Mouse (Mus musculus) Patski (cell line): ENCODE measurements at regions not wholly inside any gene's neighbourhood (a gene's known extent, or its start where the extent isn't known, plus 50 kb on each side); places are given as distances from the start of the nearest gene placed in this dataset.
A peak's percentile ranks its signal among the peaks of the same experiment; 100 is the strongest.

Experiments used
- ATAC-seq: fragments of 100-300 bp; one replicate; pipeline ENCODE4 v1.8.0; 2021
- CTCF ChIA-PET: fragments of 350-600 bp; sonication (Branson Sonifier 250); formaldehyde crosslinking; loops from one replicate; lab custom pipeline; 2022; ENCODE audit warnings: inconsistent platforms; lab: Charles Lee
- POLR2A ChIA-PET: fragments of 350-600 bp; sonication (Branson Sonifier 250); formaldehyde crosslinking; loops from one replicate; lab custom pipeline; 2022; ENCODE audit warnings: antibody characterized with exemption, inconsistent platforms; lab: Charles Lee
- DNase-seq: peaks from one replicate; pipeline ENCODE4 v3.0.0-alpha.2; 2011; ENCODE audit warnings: low read depth, low spot score
- H3K27me3 ChIP-seq: fragments of 371-371 bp; one replicate; pipeline ENCODE4 v1.5.1; 2021
- CTCF ChIP-seq: fragments of 100-300 bp; IDR thresholded peaks from one replicate; pipeline ENCODE4 v1.5.1; 2021
- in situ Hi-C: fragments of 300-500 bp; cut with MboI; formaldehyde crosslinking; loops from 3 replicates; pipeline ENCODE4 v1.11.1; 2018; ENCODE audit warnings: low pct_unique_long_range_greater_than_20kb, mixed read lengths

DNA sequence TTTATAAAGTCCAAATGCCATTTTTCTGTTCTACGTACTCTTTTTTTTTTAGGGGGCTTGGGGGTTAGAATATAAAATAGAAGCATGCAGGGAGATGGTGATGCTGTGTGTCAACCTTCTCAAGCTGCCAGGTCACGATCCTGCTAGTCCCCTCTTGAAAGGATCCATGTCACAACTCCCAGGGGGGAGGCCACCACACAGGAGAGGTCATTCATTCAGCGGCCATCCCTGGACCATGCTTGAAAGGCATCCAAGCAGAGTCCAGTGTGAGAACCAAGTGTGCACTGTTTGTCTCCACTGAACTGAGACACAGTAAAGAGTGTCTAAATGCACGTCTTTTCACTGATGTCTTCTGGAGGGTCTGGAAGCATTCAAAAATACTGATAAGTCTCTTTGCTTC is 119.8 kb upstream of the N6amt1 start:
- CTCF ChIA-PET, result interaction anchor here (1.2 kb wide), 1 partner anchor 9 kb away, joined by 3 read pairs; no protein-coding TSS in a partner anchor
- DNase-seq (no peak), ATAC-seq (no peak)
- TF ChIP-seq CTCF, result no peak
- in situ Hi-C loops, result no loop called here
- POLR2A ChIA-PET, result no interaction called here
- no peaks in the 10 kb centered on the region for H3K27me3 ChIP-seq

GRCm38 (mm10) chr16:87225595-87225994 is 128.4 kb upstream of the N6amt1 start:
- DNase-seq (no peak), ATAC-seq (no peak)
- no peak for TF ChIP-seq CTCF
- in situ Hi-C loops, result no loop called here
- H3K27me3 ChIP-seq, result no peaks in the 10 kb centered on the region
- ChIA-PET CTCF (no interaction called here), POLR2A (no interaction called here)

DNA sequence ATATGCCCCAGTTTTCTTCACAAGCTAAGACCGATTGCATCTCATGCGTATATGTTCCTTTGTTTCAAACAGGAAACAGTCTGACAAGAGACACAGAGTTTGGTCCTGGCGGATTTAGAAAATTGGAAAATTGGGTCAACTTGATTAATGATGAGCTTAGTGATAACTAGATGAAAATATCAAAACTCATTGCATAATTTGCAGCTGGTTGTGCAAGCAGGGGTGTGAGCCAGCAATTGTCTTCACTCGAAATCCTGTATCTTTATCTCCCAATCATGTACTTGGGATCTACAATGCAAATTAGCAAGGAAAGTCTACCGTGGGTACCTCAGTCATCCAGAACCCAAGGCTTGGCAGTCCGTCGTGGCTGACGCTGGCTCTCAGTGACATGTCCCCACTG is 128.9 kb upstream of the N6amt1 start:
- in situ Hi-C loops, result no loop called here
- DNase-seq (no peak), ATAC-seq (no peak)
- POLR2A ChIA-PET, result no interaction called here
- no peak for TF ChIP-seq CTCF
- CTCF ChIA-PET, result no interaction called here
- no peaks in the 10 kb centered on the region for H3K27me3 ChIP-seq

- in situ Hi-C loops, result no loop called here
- no peak for TF ChIP-seq CTCF
- no peaks in the 10 kb centered on the region for H3K27me3 ChIP-seq
- CTCF ChIA-PET, result no interaction called here
- ATAC-seq, result no peak
- no peak for DNase-seq
- POLR2A ChIA-PET, result no interaction called here
Measured at GRCm38 (mm10) chr16:87224024-87224423, 130.0 kb upstream of the N6amt1 start.

DNA sequence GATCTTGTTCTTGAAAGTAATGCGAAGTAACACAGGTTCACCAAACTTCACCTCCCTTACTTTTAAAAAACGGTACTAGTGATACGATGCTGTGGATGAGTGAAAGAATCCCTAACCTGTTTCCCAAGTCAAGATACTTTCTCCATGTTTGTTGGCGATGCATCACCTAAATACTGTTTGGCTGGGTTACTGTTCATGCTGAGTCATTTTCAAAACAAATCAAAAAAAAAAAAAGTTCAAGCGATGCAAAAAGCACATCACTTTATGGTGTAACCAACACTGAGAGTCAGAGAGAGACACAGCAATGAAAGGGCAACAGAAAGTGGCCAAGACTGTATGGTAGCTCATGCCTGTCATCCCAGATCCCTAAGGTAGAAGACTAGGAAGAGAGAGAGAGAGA is 133.4 kb upstream of the N6amt1 start:
- CTCF ChIA-PET, result interaction anchor here (1.1 kb wide), 1 partner anchor 18 kb away, joined by 3 read pairs; no protein-coding TSS in a partner anchor
- no peak for TF ChIP-seq CTCF
- no peaks in the 10 kb centered on the region for H3K27me3 ChIP-seq
- no peak for DNase-seq
- peak; percentile 26 for ATAC-seq
- in situ Hi-C loops, result no loop called here
- POLR2A ChIA-PET, result no interaction called here

GRCm38 (mm10) chr16:87220201-87220600 is 133.8 kb upstream of the N6amt1 start:
- H3K27me3 ChIP-seq, result no peaks in the 10 kb centered on the region
- ChIA-PET POLR2A (no interaction called here), CTCF (no interaction called here)
- in situ Hi-C loops, result no loop called here
- DNase-seq (peak; percentile 58), ATAC-seq (peak; percentile 80)
- no peak for TF ChIP-seq CTCF

DNA sequence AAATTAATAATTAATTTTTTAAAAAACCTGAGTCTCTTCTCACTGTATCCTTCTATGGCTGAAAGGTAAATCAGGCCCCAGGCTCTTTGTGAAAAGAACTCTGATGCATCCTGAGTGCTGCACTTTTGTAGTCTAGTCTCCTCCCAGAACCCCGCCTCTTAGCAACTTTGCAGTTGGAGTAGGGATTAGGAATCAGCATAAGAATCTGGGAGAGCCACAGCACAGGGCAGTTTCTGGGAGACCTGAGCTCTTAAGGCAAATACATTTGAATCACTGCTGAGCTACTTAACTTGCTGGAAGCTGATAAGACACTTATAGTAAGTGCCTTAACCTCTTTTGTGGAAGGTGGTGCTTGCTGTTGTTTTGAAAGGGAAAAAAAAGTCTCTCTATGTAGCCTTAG is 146.1 kb upstream of the N6amt1 start:
- no peak for TF ChIP-seq CTCF
- CTCF ChIA-PET, result no interaction called here
- POLR2A ChIA-PET, result no interaction called here
- H3K27me3 ChIP-seq, result no peaks in the 10 kb centered on the region
- DNase-seq (no peak), ATAC-seq (no peak)
- in situ Hi-C loops, result no loop called here

DNA sequence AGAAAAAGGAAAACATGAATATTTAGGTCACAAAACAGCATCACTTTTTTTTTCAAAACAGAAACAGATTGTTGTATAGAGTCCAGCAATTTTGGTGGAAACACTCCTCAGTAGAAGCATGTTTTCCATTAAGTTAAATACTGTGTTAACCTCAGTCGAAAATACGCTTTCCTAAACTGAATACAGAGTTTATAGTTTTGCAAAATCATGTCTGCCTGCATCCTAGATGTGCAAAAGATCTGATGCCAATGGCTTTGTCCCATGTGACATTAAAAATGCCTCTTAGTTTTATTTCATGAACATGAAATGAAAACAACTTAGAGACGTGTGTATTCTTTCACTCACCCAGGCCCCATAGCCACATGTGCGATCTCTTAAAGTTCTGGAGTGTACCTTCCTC is 163.5 kb upstream of the N6amt1 start:
- no peak for TF ChIP-seq CTCF
- DNase-seq (no peak), ATAC-seq (no peak)
- no peaks in the 10 kb centered on the region for H3K27me3 ChIP-seq
- in situ Hi-C loops, result no loop called here
- ChIA-PET POLR2A (no interaction called here), CTCF (no interaction called here)

- ATAC-seq (no peak), DNase-seq (no peak)
- in situ Hi-C loops, result no loop called here
- CTCF ChIA-PET, result no interaction called here
- POLR2A ChIA-PET, result no interaction called here
- no peaks in the 10 kb centered on the region for H3K27me3 ChIP-seq
- TF ChIP-seq CTCF, result no peak
Measured at GRCm38 (mm10) chr16:87188737-87189136, 165.2 kb upstream of the N6amt1 start.

GRCm38 (mm10) chr16:87172395-87172794 is 181.6 kb upstream of the N6amt1 start:
- no peak for DNase-seq
- in situ Hi-C loops, result no loop called here
- ATAC-seq, result no peak
- ChIA-PET POLR2A (no interaction called here), CTCF (no interaction called here)
- TF ChIP-seq CTCF, result no peak
- H3K27me3 ChIP-seq, result no peaks in the 10 kb centered on the region

DNA sequence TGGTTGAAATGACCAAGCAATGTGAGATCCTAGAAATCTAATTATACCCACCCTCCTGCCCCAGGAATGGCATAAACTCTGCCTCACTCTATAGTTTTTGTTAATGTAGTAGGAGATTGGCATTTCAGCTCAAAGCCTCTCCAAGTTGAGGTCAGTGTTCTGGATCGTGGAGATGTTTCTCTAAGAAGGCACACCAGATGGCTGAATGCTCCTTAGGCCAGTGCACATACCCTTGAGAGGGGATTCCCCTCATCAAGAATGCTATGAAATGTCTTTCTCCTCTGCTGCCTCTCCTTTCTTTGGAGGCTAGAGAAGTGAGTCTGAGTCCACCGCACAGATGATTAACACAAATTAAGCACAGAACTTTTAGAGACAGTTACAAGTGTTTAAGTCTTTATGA is 214.7 kb upstream of the N6amt1 start:
- no peaks in the 10 kb centered on the region for H3K27me3 ChIP-seq
- no peak for TF ChIP-seq CTCF
- peak; percentile 87 for ATAC-seq
- ChIA-PET POLR2A (no interaction called here), CTCF (no interaction called here)
- DNase-seq, result peak; percentile 66
- in situ Hi-C loops, result no loop called here

DNA sequence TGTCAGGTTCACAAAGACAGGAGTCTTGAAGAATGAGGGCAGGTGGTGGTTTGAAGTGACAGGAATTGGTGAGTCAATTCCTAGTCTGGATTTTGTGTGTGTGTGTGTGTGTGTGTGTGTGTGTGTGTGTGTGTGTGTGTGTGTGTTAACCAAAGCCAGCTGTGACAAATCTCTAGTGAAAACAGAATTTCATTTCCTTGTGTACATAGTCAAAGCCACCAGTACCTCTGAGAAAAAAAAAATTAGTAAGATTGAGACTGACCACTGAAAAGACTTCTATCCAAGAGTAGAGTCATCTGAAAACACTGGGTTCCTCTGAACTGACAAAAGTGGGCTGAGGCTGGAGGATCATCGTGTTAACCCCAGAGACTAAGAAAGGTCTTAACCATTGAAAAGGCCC is 217.5 kb upstream of the N6amt1 start:
- ATAC-seq (no peak), DNase-seq (no peak)
- POLR2A ChIA-PET, result no interaction called here
- CTCF ChIA-PET, result no interaction called here
- H3K27me3 ChIP-seq, result no peaks in the 10 kb centered on the region
- in situ Hi-C loops, result no loop called here
- no peak for TF ChIP-seq CTCF
